Mouse (Mus musculus): ENCODE data around the gene Cep19.

GRCm38 (mm10) chr16:32077648-32078407, 21.8 kb upstream of the Cep19 start:
- TF ChIP-seq CTCF (IDR thresholded peaks at IDR 0.05; ENCODE audit: low read depth, low read length) = no peak
- no peak for TF ChIP-seq POLR2AphosphoS5 (IDR thresholded peaks at IDR 0.05; ENCODE audit: insufficient replicate concordance, low read depth, low read length)
- no peak for TF ChIP-seq GATA1 (IDR thresholded peaks at IDR 0.05; ENCODE audit: borderline replicate concordance, low read length)
- no peak for TF ChIP-seq TAL1 (conservative IDR thresholded peaks at IDR 0.05; ENCODE audit: low read depth, low read length)
- TF ChIP-seq GATA2 (IDR thresholded peaks at IDR 0.05; ENCODE audit: borderline replicate concordance, low read depth, low read length) = no peak
